Mouse (Mus musculus): ENCODE data around the gene Klhdc8b. TPM values are rescaled to one million over a fixed set of nuclear protein-coding genes. Genes with fewer than 3 reads are reported as not detected.

The Klhdc8b gene
- polyA plus RNA-seq, 1 experiment from 2014 or later, result 17.8 TPM

- peaks cover 85% of the 10 kb centered on the region for H3K36me3 ChIP-seq
- peak overlapping the region; percentile 98 for H3K4me3 ChIP-seq
- H3K4me1 ChIP-seq, result peaks cover 26% of the 10 kb centered on the region
- no peak for DNase-seq (ENCODE audit: low spot score)
- no peaks in the 10 kb centered on the region for H3K27me3 ChIP-seq (ENCODE audit: low read depth, poor library complexity, severe bottlenecking)
- 70% methylated on average over 26 of the region's 26 CpGs for WGBS
- no peaks in the 10 kb centered on the region for H3K9me3 ChIP-seq (replicated peaks)
- peak overlapping the region; percentile 93 for H3K27ac ChIP-seq
Measured at GRCm38 (mm10) chr9:108489702-108490558, 28.5 kb upstream of the Klhdc8b start.

GRCm38 (mm10) chr9:108489215-108489614 lies 27.8 kb upstream of the Klhdc8b start:
- H3K4me3 ChIP-seq, result peak overlapping the region; percentile 98; the same call in 1 of the 2 replicates
- H3K9me3 ChIP-seq (replicated peaks), result no peaks in the 10 kb centered on the region
- peaks cover 84% of the 10 kb centered on the region for H3K36me3 ChIP-seq
- H3K4me1 ChIP-seq, result peaks cover 26% of the 10 kb centered on the region
- 0 out of 2 replicates have a peak overlapping the region, but pooled peaks have one; percentile 93 for H3K27ac ChIP-seq
- no peaks in the 10 kb centered on the region for H3K27me3 ChIP-seq (ENCODE audit: low read depth, poor library complexity, severe bottlenecking)
- no peak for DNase-seq (ENCODE audit: low spot score)
- 96% methylated on average over 20 of the region's 20 CpGs for WGBS

- Histone ChIP-seq H3K4me1 (peaks cover 26% of the 10 kb centered on the region), H3K27ac (no peak overlapping the region), H3K9me3 (replicated peaks) (no peaks in the 10 kb centered on the region), H3K4me3 (no peak overlapping the region), H3K36me3 (peaks cover 84% of the 10 kb centered on the region), H3K27me3 (ENCODE audit: low read depth, poor library complexity, severe bottlenecking) (no peaks in the 10 kb centered on the region)
- no peak for DNase-seq (ENCODE audit: low spot score)
- 95% methylated on average over 17 of the region's 17 CpGs for WGBS
Measured at GRCm38 (mm10) chr9:108488403-108488802, 27.0 kb upstream of the Klhdc8b start.

GRCm38 (mm10) chr9:108486973-108487530 lies 25.7 kb upstream of the Klhdc8b start:
- Histone ChIP-seq H3K4me1 (peaks cover 21% of the 10 kb centered on the region), H3K4me3 (no peak overlapping the region), H3K27ac (no peak overlapping the region), H3K27me3 (ENCODE audit: low read depth, poor library complexity, severe bottlenecking) (no peaks in the 10 kb centered on the region), H3K9me3 (replicated peaks) (no peaks in the 10 kb centered on the region), H3K36me3 (peaks cover 84% of the 10 kb centered on the region)
- 93% methylated on average over 8 of the region's 8 CpGs for WGBS
- no peak for DNase-seq (ENCODE audit: low spot score)

DNA sequence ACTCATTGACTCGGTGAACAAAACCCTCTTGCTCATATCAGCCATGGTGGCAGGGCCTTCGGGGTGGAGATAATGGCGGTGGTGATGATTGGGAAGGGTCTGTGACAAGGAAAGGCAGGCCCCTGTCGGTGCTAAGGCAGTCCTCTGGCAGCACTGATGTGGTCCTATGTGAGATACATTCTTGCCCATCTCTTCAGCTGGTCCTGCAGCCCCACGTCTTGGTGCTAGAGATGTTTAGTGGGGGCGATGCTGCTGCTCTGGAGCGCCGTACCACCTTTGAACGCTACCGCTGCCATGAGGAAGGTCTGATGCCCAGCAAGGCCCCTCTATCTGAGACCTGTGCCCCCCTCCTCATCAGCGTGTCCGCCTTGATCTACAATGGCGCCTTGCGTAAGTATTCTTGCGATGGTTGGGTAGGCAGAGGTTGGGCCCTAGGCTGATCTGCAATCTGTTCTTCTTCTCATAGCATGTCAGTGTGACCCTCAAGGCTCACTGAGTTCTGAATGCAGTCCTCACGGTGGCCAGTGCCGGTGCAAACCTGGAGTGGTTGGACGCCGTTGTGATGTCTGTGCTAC lies 24.0 kb upstream of the Klhdc8b start:
- Histone ChIP-seq H3K27ac (no peak overlapping the region), H3K9me3 (replicated peaks) (no peaks in the 10 kb centered on the region), H3K4me3 (no peak overlapping the region), H3K27me3 (ENCODE audit: low read depth, poor library complexity, severe bottlenecking) (no peaks in the 10 kb centered on the region), H3K4me1 (peaks cover 21% of the 10 kb centered on the region), H3K36me3 (peaks cover 93% of the 10 kb centered on the region)
- no peak for DNase-seq (ENCODE audit: low spot score)
- WGBS, result 94% methylated on average over 19 of the region's 19 CpGs

- H3K36me3 ChIP-seq, result peaks cover 81% of the 10 kb centered on the region
- no peak overlapping the region for H3K27ac ChIP-seq
- no peak for DNase-seq (ENCODE audit: low spot score)
- H3K27me3 ChIP-seq (ENCODE audit: low read depth, poor library complexity, severe bottlenecking), result no peaks in the 10 kb centered on the region
- no peak overlapping the region for H3K4me3 ChIP-seq
- peaks cover 23% of the 10 kb centered on the region for H3K4me1 ChIP-seq
- 93% methylated on average over 15 of the region's 15 CpGs for WGBS
- H3K9me3 ChIP-seq (replicated peaks), result no peaks in the 10 kb centered on the region
Measured at GRCm38 (mm10) chr9:108484021-108484420, 22.6 kb upstream of the Klhdc8b start.

DNA sequence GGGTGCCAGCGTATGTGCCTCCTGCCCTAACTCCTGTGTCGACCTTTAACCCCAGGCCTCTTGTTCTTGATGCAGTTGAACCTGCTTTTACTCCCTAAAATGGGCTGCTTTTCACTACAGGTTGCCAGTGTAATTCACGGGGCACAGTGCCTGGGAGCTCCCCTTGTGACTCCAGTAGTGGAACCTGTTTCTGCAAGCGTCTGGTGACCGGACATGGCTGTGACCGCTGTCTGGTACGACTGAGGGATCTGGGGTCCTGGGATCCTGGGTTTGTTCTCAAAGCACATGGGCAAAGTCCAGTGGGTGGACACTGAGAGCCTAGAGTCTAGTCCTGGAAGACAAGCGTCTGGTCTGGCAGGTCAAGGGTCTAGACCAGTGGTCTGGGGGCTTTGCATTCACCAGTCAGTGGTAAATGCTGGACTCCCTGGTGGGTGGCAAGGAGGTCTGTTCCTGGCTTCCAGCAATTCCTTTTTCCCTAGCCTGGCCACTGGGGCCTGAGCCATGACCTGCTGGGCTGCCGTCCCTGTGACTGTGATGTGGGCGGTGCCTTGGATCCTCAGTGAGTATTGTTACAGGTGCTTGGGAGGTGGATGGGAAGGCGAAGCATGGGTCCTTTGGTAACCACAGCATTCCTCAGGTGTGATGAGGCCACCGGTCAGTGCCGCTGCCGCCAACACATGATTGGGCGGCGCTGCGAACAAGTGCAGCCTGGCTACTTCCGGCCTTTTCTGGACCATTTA lies 21.8 kb upstream of the Klhdc8b start:
- 94% methylated on average over 18 of the region's 18 CpGs for WGBS
- Histone ChIP-seq H3K9me3 (replicated peaks) (no peaks in the 10 kb centered on the region), H3K36me3 (peaks cover 73% of the 10 kb centered on the region), H3K27me3 (ENCODE audit: low read depth, poor library complexity, severe bottlenecking) (no peaks in the 10 kb centered on the region), H3K4me3 (no peak overlapping the region), H3K4me1 (peaks cover 30% of the 10 kb centered on the region), H3K27ac (no peak overlapping the region)
- no peak for DNase-seq (ENCODE audit: low spot score)

DNA sequence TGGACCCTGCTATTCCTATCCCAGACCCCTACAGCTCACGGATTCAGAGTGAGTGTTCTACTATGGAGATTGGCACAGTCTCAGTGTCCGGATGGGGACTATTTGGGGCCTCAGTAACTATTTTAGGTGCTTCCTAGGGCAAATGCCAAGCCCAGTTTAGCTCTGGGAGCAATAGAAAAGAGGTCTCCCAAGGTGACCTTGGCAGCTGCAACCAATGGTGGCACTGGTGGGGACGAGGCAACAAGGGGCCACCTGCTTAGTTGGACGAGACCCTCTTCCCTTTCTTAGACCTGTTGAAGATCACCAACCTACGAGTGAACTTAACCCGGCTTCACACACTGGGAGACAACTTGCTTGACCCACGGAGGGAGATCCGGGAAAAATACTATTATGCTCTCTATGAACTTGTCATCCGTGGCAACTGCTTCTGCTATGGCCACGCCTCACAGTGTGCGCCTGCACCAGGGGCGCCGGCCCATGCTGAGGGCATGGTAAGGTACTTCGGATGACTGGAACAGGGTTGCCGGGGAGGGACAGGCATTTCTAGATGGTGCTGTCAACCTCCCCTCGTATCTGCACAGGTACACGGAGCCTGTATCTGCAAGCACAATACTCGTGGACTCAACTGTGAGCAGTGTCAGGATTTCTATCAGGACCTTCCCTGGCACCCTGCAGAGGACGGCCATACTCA lies 20.3 kb upstream of the Klhdc8b start:
- Histone ChIP-seq H3K4me1 (peaks cover 30% of the 10 kb centered on the region), H3K27ac (no peak overlapping the region), H3K9me3 (replicated peaks) (no peaks in the 10 kb centered on the region), H3K27me3 (ENCODE audit: low read depth, poor library complexity, severe bottlenecking) (no peaks in the 10 kb centered on the region), H3K4me3 (no peak overlapping the region), H3K36me3 (peaks cover 58% of the 10 kb centered on the region)
- WGBS, result 92% methylated on average over 19 of the region's 19 CpGs
- DNase-seq (ENCODE audit: low spot score), result no peak

- Histone ChIP-seq H3K27me3 (ENCODE audit: low read depth, poor library complexity, severe bottlenecking) (no peaks in the 10 kb centered on the region), H3K36me3 (peaks cover 51% of the 10 kb centered on the region), H3K4me1 (peaks cover 30% of the 10 kb centered on the region), H3K27ac (peak overlapping the region; percentile 89; the same call in 1 of the 2 replicates), H3K9me3 (replicated peaks) (no peaks in the 10 kb centered on the region), H3K4me3 (peak overlapping the region; percentile 60)
- DNase-seq (ENCODE audit: low spot score), result no peak
- 94% methylated on average over 28 of the region's 28 CpGs for WGBS
Measured at GRCm38 (mm10) chr9:108480813-108481519, 19.6 kb upstream of the Klhdc8b start.

DNA sequence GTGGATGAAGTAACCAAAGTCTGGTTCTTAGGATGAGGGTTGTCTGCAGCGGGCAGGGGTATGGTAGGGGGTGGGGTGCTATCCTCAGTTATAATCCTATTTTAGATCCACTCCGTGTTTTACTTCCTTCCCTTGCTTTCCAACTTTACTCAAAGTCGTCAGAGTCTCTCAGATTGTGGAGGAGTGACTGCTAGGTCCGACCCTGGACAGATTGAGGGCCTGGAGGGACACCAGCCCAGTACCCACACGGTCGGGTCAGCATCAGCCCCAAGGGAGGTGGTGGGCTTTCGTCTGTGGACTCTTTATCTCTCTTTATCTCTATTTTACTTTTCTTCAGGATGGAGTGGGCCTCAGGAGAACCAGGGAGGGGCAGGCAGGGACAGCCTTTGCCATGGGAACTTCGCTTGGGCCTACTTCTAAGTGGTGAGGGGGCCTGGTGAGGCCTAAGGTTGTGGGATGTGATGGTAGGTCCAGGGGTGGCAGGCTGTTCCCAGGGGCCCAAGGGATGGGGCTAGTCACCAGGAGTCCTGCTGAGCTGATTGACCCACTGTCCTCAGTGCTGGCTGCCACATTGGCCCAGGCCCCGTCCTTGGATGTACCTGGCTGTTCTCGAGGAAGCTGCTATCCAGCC lies 18.5 kb upstream of the Klhdc8b start, which contains the start of gene Lamb2:
Gene Lamb2, plus strand, starts transcription at position 16 of the 631 bp plus-strand sequence.
- Histone ChIP-seq H3K4me1 (peaks cover 30% of the 10 kb centered on the region), H3K27ac (peak within 1 kb of the TSS; percentile 89), H3K36me3 (peaks cover 40% of the 10 kb centered on the region), H3K27me3 (ENCODE audit: low read depth, poor library complexity, severe bottlenecking) (no peaks in the 10 kb centered on the region), H3K9me3 (replicated peaks) (no peaks in the 10 kb centered on the region), H3K4me3 (peak within 1 kb of the TSS; percentile 60)
- WGBS, result 13% methylated on average over 10 of the region's 10 CpGs
- DNase-seq (ENCODE audit: low spot score), result peak; percentile 57

- Histone ChIP-seq H3K36me3 (peaks cover 35% of the 10 kb centered on the region), H3K27ac (peak overlapping the region; percentile 89), H3K9me3 (replicated peaks) (no peaks in the 10 kb centered on the region), H3K27me3 (ENCODE audit: low read depth, poor library complexity, severe bottlenecking) (no peaks in the 10 kb centered on the region), H3K4me3 (peak overlapping the region; percentile 60), H3K4me1 (peaks cover 30% of the 10 kb centered on the region)
- WGBS, result 44% methylated on average over 11 of the region's 11 CpGs
- DNase-seq (ENCODE audit: low spot score), result peak; percentile 61
Measured at GRCm38 (mm10) chr9:108479241-108479640, 17.9 kb upstream of the Klhdc8b start.

Measured in limb, embryonic 10.5 days (tissue).